ENCODE assay signal across 15 mouse cellular contexts in genomic region chr11:96780306-96780705, GRCm38 (mm10).
"Had no signal": no experiment of that assay in that cellular context is flagged by ENCODE, and none has a peak within 500 bp of the region (broad histone marks: within the 10 kb centered on the region; RNA-seq: fewer than 3 reads in every experiment).

No protein-coding gene starts in this region.

- ATAC-seq: midbrain, embryonic 13.5 days; midbrain, embryonic 15.5 days had no signal

- H3K9me3 ChIP-seq: megakaryocyte, embryonic 14.5 days; midbrain, embryonic 13.5 days; midbrain, embryonic 15.5 days; neural tube, embryonic 12.5 days had no signal

- H3K27ac ChIP-seq: macrophage; midbrain, embryonic 13.5 days; midbrain, embryonic 15.5 days; neural tube, embryonic 12.5 days had no signal

- H3K4me2 ChIP-seq: lung, embryonic 14.5 days; midbrain, embryonic 11.5 days; midbrain, embryonic 13.5 days; midbrain, embryonic 15.5 days; neural tube, embryonic 12.5 days had no signal

- H3K36me3 ChIP-seq: midbrain, embryonic 13.5 days; midbrain, embryonic 15.5 days; neural tube, embryonic 12.5 days had no signal

- H3K27me3 ChIP-seq: megakaryocyte, embryonic 14.5 days; midbrain, embryonic 13.5 days; midbrain, embryonic 15.5 days; neural tube, embryonic 12.5 days had no signal

- H3K9ac ChIP-seq: lung, embryonic 14.5 days; midbrain, embryonic 13.5 days; midbrain, embryonic 15.5 days; neural tube, embryonic 12.5 days had no signal

- H3K4me3 ChIP-seq: megakaryocyte, embryonic 14.5 days; midbrain, embryonic 13.5 days; midbrain, embryonic 15.5 days; neural tube, embryonic 12.5 days had no signal

- DNase-seq: lung, adult 18-20 months; lung, embryonic 14.5 days; lung, postnatal 10 days; right cerebral cortex, postnatal 25 days; right cerebral cortex, postnatal 4 days; spleen, adult 18-20 months; thymus, adult 18-20 months; thymus, postnatal 25 days; thymus, postnatal 4 days had no signal
